Mouse (Mus musculus) heart, adult 2 months (tissue): ENCODE measurements around the gene Cpsf4l. TPM values are rescaled to one million over a fixed set of nuclear protein-coding genes. Genes with fewer than 3 reads are reported as not detected.

Experiments
- DNase-seq, 2 experiments: peaks; one replicate each; pipeline ENCODE4 v3.0.0; 2021
- H3K27ac ChIP-seq: fragments of 200-600 bp; 2 replicates; pipeline ENCODE4 v1.8.1; 2022
- H3K27me3 ChIP-seq: fragments of 200-500 bp; 2 replicates; pipeline ENCODE4 v1.6.1; 2012; ENCODE audit warnings: mild to moderate bottlenecking, low read length, inconsistent platforms, mixed read lengths; ENCODE audit not compliant: control insufficient read depth, insufficient read depth
- H3K36me3 ChIP-seq: fragments of 200-500 bp; 2 replicates; pipeline ENCODE4 v1.6.1; 2012; ENCODE audit warnings: low read length, inconsistent platforms; ENCODE audit not compliant: control insufficient read depth, insufficient read depth
- H3K4me1 ChIP-seq: fragments of 200-500 bp; 2 replicates; pipeline ENCODE4 v1.6.1; 2011; ENCODE audit warnings: low read length; ENCODE audit not compliant: control insufficient read depth, insufficient read depth
- H3K4me3 ChIP-seq: fragments of 200-600 bp; 2 replicates; pipeline ENCODE4 v1.8.1; 2022
- H3K79me2 ChIP-seq: fragments of 200-500 bp; replicated peaks from 2 replicates; pipeline ENCODE4 v1.6.1; 2012; ENCODE audit warnings: mild to moderate bottlenecking, inconsistent platforms, low read length, moderate library complexity, mixed read lengths; ENCODE audit not compliant: control insufficient read depth, insufficient read depth
- H3K9ac ChIP-seq: fragments of 200-500 bp; 2 replicates; pipeline ENCODE4 v1.6.1; 2012; ENCODE audit warnings: low read depth, mild to moderate bottlenecking, control low read depth, inconsistent platforms, low read length, mixed read lengths
- CTCF ChIP-seq: fragments of 200-600 bp; IDR thresholded peaks from 2 replicates; pipeline ENCODE4 v1.8.1; 2022; ENCODE audit warnings: antibody characterized with exemption, mild to moderate bottlenecking, moderate library complexity
- EP300 ChIP-seq: fragments of 200-500 bp; IDR thresholded peaks from 2 replicates; pipeline ENCODE4 v1.6.1; 2011; ENCODE audit warnings: low read depth, low read length, control low read depth; ENCODE audit not compliant: insufficient read depth
- POLR2A ChIP-seq: fragments of 200-500 bp; IDR thresholded peaks from 2 replicates; pipeline ENCODE4 v1.6.1; 2011; ENCODE audit warnings: mild to moderate bottlenecking, low read depth, low read length, control low read depth; ENCODE audit not compliant: insufficient read depth
- WGBS: fragments of 180-500 bp; shearing (Covaris S2); methylation state at CpG from one replicate; pipeline ENCODE4 v1.1.7; 2018; 5-methylcytosine and 5-hydroxymethylcytosine counted together
- intact Hi-C: fragments of 180-260 bp; cut with DNase I; formaldehyde crosslinking; loops from one replicate; pipeline ENCODE4 v1.15.1; 2025
- polyA plus RNA-seq: library from polyadenylated mRNA; depleted of rRNA; stranded (reverse); fragments of >200 nt; gene quantifications from 2 replicates; pipeline ENCODE4 v1.2.3, GENCODE M21; 2012
- total RNA-seq, 2 experiments: library from RNA; stranded (reverse); gene quantifications; 2 replicates each; pipeline ENCODE4 v1.2.3; 2021

The Cpsf4l gene
- total and polyA plus RNA-seq, 3 experiments: not detected

DNA sequence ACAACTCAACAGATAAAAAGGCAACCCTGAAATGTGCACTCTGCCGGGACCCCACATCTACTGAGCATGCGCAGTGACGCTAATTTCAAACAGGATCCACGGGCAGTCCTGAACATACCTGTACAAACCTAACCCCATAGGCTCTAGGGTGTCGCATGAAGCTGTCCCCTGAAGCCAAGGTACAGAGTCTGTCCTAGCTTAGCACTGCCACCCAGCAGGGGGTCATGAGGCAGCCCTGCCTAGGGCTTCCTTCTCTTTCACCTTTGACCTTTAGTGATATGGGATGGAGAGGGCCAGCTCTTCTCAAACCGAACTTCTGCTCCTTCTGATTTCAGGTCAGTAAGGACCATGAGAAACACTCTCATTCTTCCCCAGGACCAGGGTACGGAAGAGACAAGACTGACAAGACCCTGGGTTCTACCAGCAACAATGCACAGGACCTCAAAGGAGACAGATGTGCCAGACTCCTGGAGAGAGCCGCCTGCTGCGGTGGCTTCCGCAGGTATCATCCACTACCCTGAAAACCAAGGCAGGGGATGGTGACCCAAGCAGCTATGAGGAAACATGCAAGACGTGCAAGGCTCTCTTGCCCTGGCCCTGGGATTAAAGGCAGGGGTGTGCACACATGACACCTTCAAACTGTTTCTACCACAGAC lies 38.0 kb upstream of the Cpsf4l start:
- DNase-seq: no peak
- no peak for TF ChIP-seq EP300
- no peak for TF ChIP-seq POLR2A
- TF ChIP-seq CTCF: no peak
- peak overlapping the region; percentile 93 for H3K27ac ChIP-seq
- WGBS: 75% methylated on average over 11 of the region's 11 CpGs
- no peaks in the 10 kb centered on the region for H3K36me3 ChIP-seq
- peak overlapping the region; percentile 3; the same call in 1 of the 2 replicates for H3K9ac ChIP-seq
- H3K4me1 ChIP-seq: peaks cover 13% of the 10 kb centered on the region
- H3K27me3 ChIP-seq: no peaks in the 10 kb centered on the region
- H3K4me3 ChIP-seq: peak overlapping the region; percentile 70
- H3K79me2 ChIP-seq: peaks cover 6% of the 10 kb centered on the region
- intact Hi-C loops: loop anchor here (1.0 kb wide), 1 partner anchor 59 kb away; no protein-coding TSS in a partner anchor

DNA sequence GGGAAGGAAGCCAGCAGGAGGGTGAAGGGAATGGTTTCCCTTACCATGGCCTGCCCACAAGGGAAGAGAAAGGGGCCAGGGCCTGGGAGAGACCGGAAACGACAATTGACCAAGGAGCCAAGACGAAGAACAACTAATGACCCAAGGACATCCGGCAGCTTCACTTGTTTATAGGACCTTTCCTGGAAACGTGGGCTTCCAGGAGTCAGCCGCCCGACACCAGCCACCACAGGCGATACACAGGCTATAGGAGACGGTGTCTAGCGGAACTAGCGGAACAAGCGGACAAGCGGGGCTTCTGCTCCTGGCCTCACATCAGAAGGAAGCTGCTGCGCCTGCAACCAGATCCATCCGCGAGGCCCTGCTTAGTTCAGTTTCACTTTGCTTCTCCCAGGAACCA lies 37.2 kb upstream of the Cpsf4l start:
- Histone ChIP-seq H3K9ac (peak overlapping the region; percentile 3), H3K27ac (peak overlapping the region; percentile 93), H3K36me3 (no peaks in the 10 kb centered on the region), H3K4me1 (peaks cover 13% of the 10 kb centered on the region), H3K79me2 (peaks cover 6% of the 10 kb centered on the region), H3K4me3 (peak overlapping the region; percentile 42), H3K27me3 (no peaks in the 10 kb centered on the region)
- intact Hi-C loops: loop anchor here (1.0 kb wide), 1 partner anchor 60 kb away; no protein-coding TSS in a partner anchor
- WGBS: 37% methylated on average over 16 of the region's 16 CpGs
- DNase-seq: peak; percentile 59 to 67
- TF ChIP-seq POLR2A (peak; percentile 51), EP300 (peak; percentile 48; the same call in 1 of the 2 replicates), CTCF (no peak)

DNA sequence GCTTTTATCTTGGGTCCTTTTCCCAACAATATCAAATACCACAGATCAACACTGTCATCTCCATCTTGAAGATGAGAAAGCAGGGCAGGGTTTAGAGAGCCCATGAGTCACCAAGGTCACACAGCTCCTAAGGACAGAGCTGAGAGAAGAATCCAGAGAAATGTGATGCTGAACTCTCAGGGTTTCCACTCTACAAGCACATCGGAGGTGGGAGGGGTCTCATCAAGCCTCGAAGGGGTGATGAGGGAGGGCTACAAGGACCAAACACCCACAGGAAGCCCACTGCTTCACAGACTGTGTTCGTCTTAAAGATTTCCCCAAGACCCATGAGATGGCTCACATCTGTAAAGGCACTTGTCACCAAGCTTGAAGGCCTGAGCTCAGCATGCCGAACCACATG lies 36.1 kb upstream of the Cpsf4l start:
- WGBS: 58% methylated on average over 4 of the region's 4 CpGs
- Histone ChIP-seq H3K4me1 (peaks cover 13% of the 10 kb centered on the region), H3K9ac (no peak overlapping the region), H3K36me3 (no peaks in the 10 kb centered on the region), H3K27ac (no peak overlapping the region), H3K4me3 (no peak overlapping the region), H3K79me2 (peaks cover 6% of the 10 kb centered on the region), H3K27me3 (no peaks in the 10 kb centered on the region)
- TF ChIP-seq EP300: no peak
- no peak for TF ChIP-seq POLR2A
- TF ChIP-seq CTCF: no peak
- no peak for DNase-seq
- intact Hi-C loops: loop anchor here (2.0 kb wide), 1 partner anchor 61 kb away; the partner anchor contains the start of genes D11Wsu47e and Fam104a

GRCm38 (mm10) chr11:113742998-113743397 lies 33.2 kb upstream of the Cpsf4l start:
- DNase-seq: no peak
- Histone ChIP-seq H3K9ac (no peak overlapping the region), H3K27ac (no peak overlapping the region), H3K27me3 (no peaks in the 10 kb centered on the region), H3K79me2 (peaks cover 6% of the 10 kb centered on the region), H3K36me3 (no peaks in the 10 kb centered on the region), H3K4me3 (no peak overlapping the region), H3K4me1 (peaks cover 16% of the 10 kb centered on the region)
- TF ChIP-seq EP300 (no peak), CTCF (peak; percentile 51)
- intact Hi-C loops: no loop called here
- 91% methylated on average over 1 of the region's 1 CpGs for WGBS

DNA sequence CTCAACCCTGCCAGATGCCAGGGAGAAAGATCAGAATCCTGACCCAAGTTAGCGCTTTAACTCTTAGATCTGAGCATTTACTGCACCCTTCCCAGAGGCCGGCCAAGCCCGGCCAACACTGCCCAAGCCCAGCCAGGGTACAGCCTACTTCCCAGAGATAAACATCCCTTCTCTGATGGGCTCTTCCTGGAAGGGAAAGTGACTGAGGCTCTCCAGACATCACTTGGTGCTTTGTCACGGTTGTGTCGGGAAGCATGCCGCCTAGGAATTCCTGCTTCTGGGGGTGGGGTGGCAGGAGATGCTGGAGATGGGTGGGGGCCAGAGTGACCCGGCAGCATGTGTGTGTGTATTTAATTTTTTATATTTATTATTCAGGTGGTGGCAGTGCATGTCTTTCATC lies 30.3 kb upstream of the Cpsf4l start:
- no peaks in the 10 kb centered on the region for H3K27me3 ChIP-seq
- 32% methylated on average over 7 of the region's 7 CpGs for WGBS
- H3K36me3 ChIP-seq: no peaks in the 10 kb centered on the region
- H3K4me3 ChIP-seq: no peak overlapping the region
- TF ChIP-seq CTCF (no peak), POLR2A (no peak), EP300 (no peak)
- DNase-seq: no peak
- H3K9ac ChIP-seq: no peak overlapping the region
- H3K27ac ChIP-seq: peak overlapping the region; percentile 2; the same call in 1 of the 2 replicates
- peaks cover 5% of the 10 kb centered on the region for H3K79me2 ChIP-seq
- intact Hi-C loops: no loop called here
- H3K4me1 ChIP-seq: peaks cover 24% of the 10 kb centered on the region

DNA sequence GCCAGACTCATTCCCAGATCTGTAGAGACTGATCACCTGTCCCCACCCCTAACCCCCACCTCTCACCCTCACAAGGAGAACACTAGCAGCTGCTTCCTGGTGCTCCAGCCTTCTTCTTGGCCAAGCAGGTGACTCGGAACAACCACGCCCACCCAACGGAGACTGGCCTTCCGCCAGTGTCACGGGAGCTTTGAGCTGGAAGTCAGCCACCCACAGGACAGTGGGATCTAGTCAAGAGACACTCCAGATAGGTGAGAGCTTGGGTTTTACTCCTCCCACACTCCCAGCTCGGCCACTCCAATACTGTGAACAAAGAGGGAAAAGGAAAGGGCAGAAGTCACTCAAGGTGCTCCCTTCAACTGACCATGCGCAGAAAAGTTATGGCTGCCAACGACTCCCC lies 29.4 kb upstream of the Cpsf4l start:
- H3K27ac ChIP-seq: peak overlapping the region; percentile 23
- H3K36me3 ChIP-seq: no peaks in the 10 kb centered on the region
- no peak for TF ChIP-seq CTCF
- TF ChIP-seq EP300: no peak
- TF ChIP-seq POLR2A: no peak
- no peaks in the 10 kb centered on the region for H3K27me3 ChIP-seq
- WGBS: 39% methylated on average over 8 of the region's 8 CpGs
- H3K79me2 ChIP-seq: peaks cover 3% of the 10 kb centered on the region; the same call in 1 of the 2 replicates
- intact Hi-C loops: no loop called here
- H3K4me1 ChIP-seq: peaks cover 27% of the 10 kb centered on the region
- peak; percentile 67 to 68 for DNase-seq
- no peak overlapping the region for H3K9ac ChIP-seq
- H3K4me3 ChIP-seq: no peak overlapping the region
